Mouse (Mus musculus) regulatory T cell (primary cell): ENCODE measurements at regions not wholly inside any gene's neighbourhood (a gene's known extent, or its start where the extent isn't known, plus 50 kb on each side); places are given as distances from the start of the nearest gene placed in this dataset.

Source experiments
- in situ Hi-C: fragments of 300-600 bp; cut with MboI, MseI; formaldehyde crosslinking; loops from one replicate; pipeline ENCODE4 v1.15.1; 2025; ENCODE audit warnings: high pct_unique_total_duplicates

GRCm38 (mm10) chr10:19086995-19087394 is 71.5 kb upstream of the Tnfaip3 start:
- in situ Hi-C loops = no loop called here

- in situ Hi-C loops = no loop called here
These were observed 66.7 kb upstream of the Tnfaip3 start for GRCm38 (mm10) chr10:19082136-19082535.

- in situ Hi-C loops = no loop called here
These were observed 62.6 kb upstream of the Tnfaip3 start for GRCm38 (mm10) chr10:19078047-19078446.

- in situ Hi-C loops = no loop called here
These were observed 52.9 kb upstream of the Tnfaip3 start for GRCm38 (mm10) chr10:19068377-19068776.

- in situ Hi-C loops = no loop called here
These were observed 52.2 kb upstream of the Tnfaip3 start for GRCm38 (mm10) chr10:19067623-19068022.

- in situ Hi-C loops = no loop called here
These were observed 51.4 kb upstream of the Tnfaip3 start for GRCm38 (mm10) chr10:19066821-19067350.
